Comparison of ENCODE assay signal across 9 mouse cellular contexts in genomic region chr13:35581616-35582015, GRCm38 (mm10).
DNase-seq lines count a peak whose midpoint lies in the region; ATAC-seq and TF ChIP-seq lines count a peak whose summit lies in the region.
"Had no signal": no experiment of that assay in that cellular context is flagged by ENCODE, and none has a peak within 500 bp of the region (broad histone marks: within the 10 kb centered on the region; RNA-seq: fewer than 3 reads in every experiment).

No protein-coding gene starts in this region.

- no peak for TF ChIP-seq CTCF in heart, adult 2 months (IDR thresholded peaks at IDR 0.05)

- H3K9ac ChIP-seq in heart, adult 2 months (ENCODE audit: low read depth, low read length), result no peak overlapping the region

- no peak for ATAC-seq in CD4-positive, CD25-positive, alpha-beta regulatory T cell, adult 4 months

- no peaks in the 10 kb centered on the region for H3K79me2 ChIP-seq in heart, adult 2 months (replicated peaks; ENCODE audit: control insufficient read depth, insufficient read depth, low read length)

- H3K27ac ChIP-seq in heart, adult 2 months, result no peak overlapping the region
- no peak overlapping the region for H3K27ac ChIP-seq in limb, embryonic 10.5 days

- WGBS in heart, adult 2 months, result 11% methylated on average over 3 of the region's 3 CpGs
- 16% methylated on average over 3 of the region's 3 CpGs for WGBS in limb, embryonic 10.5 days

- H3K36me3 ChIP-seq in heart, adult 2 months (ENCODE audit: control insufficient read depth, insufficient read depth, low read length), result no peaks in the 10 kb centered on the region
- H3K36me3 ChIP-seq in limb, embryonic 10.5 days, result no peaks in the 10 kb centered on the region
- H3K36me3 ChIP-seq: G1E had no signal

- TF ChIP-seq EP300 in heart, adult 2 months (IDR thresholded peaks at IDR 0.05; ENCODE audit: insufficient read depth, low read depth, low read length), result no peak

- no peak for TF ChIP-seq POLR2A in heart, adult 2 months (IDR thresholded peaks at IDR 0.05; ENCODE audit: insufficient read depth, low read depth, low read length)

- H3K4me1 ChIP-seq in heart, adult 2 months (ENCODE audit: control insufficient read depth, insufficient read depth, low read length), result no peaks in the 10 kb centered on the region
- H3K4me1 ChIP-seq in limb, embryonic 10.5 days, result peaks cover 7% of the 10 kb centered on the region

- peak; percentile 61 to 76 for DNase-seq in heart, postnatal 10 days
- no peak for DNase-seq in heart, adult 2 months
- peak; percentile 45 for DNase-seq in testis, postnatal 10 days (ENCODE audit: low spot score)
- no peak for DNase-seq in testis, postnatal 14 days (ENCODE audit: low spot score)
- DNase-seq in limb, embryonic 10.5 days (ENCODE audit: low spot score), result peak; percentile 75
- DNase-seq in frontal cortex, postnatal 10 days (ENCODE audit: low spot score in 2 of 2), result no peak
- DNase-seq in lung, postnatal 25 days (ENCODE audit: low spot score), result no peak

- H3K9me3 ChIP-seq in limb, embryonic 10.5 days (replicated peaks), result no peaks in the 10 kb centered on the region
- H3K9me3 ChIP-seq: G1E had no signal

- intact Hi-C loops in heart, postnatal 10 days (cut with DNase I), result loop anchor here (5.0 kb wide), 1 partner anchor 161 kb away; no protein-coding TSS in a partner anchor
- intact Hi-C loops in heart, adult 2 months (cut with DNase I), result no loop called here

- no peaks in the 10 kb centered on the region for H3K27me3 ChIP-seq in heart, adult 2 months (ENCODE audit: control insufficient read depth, insufficient read depth, low read length)
- no peaks in the 10 kb centered on the region for H3K27me3 ChIP-seq in limb, embryonic 10.5 days (ENCODE audit: low read depth, poor library complexity, severe bottlenecking)

- H3K4me3 ChIP-seq in heart, adult 2 months, result no peak overlapping the region
- no peak overlapping the region for H3K4me3 ChIP-seq in limb, embryonic 10.5 days

Comparison
In these comparisons a context has a peak if more than half of its experiments do, and no peak if none do; other contexts are left out.
1. DNase-seq: peak in heart, postnatal 10 days (2 of 2), testis, postnatal 10 days (single experiment) and limb, embryonic 10.5 days (single experiment); none in heart, adult 2 months (0 of 2), testis, postnatal 14 days (single experiment), frontal cortex, postnatal 10 days (0 of 2) and lung, postnatal 25 days (single experiment).